Mouse (Mus musculus) kidney, postnatal 4 days (tissue): Measurements from ENCODE around the gene Atg4b.
A peak's percentile ranks its signal among the peaks of the same experiment; 100 is the strongest.

Experiments
- DNase-seq, 2 experiments: peaks; one replicate each; pipeline ENCODE4 v3.0.0; 2021; ENCODE audit warnings: mixed read lengths in 2 of 2

The Atg4b gene

GRCm38 (mm10) chr1:93751290-93751689 is at the start of gene Atg4b:
TSS of gene Atg4b (plus strand) at chr1:93751500.
- DNase-seq = no peak

DNA sequence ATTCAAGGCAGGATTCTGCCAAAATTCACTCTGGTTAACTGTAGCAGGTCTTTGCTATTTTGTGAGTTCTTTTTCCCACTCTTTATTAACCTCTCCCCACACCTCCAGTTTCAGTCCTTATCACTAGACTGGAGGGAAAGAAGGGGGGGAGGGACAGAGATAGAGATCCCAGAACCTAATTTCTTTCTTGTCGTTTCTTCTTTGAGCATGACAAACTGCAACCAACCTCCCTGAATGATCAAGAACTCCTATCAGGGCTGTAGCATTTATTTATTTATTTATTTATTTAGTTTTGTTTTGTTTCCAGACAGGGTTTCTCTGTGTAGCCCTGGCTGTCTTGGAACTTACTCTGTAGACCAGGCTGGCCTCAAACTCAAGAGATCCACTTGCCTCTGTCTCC is 49.2 kb upstream of the Atg4b start:
- no peak for DNase-seq

- DNase-seq = no peak
These were observed 47.7 kb upstream of the Atg4b start for GRCm38 (mm10) chr1:93703472-93704048.

- no peak for DNase-seq
These were observed 47.0 kb upstream of the Atg4b start for GRCm38 (mm10) chr1:93704341-93704740.

- no peak for DNase-seq
These were observed 45.9 kb upstream of the Atg4b start for GRCm38 (mm10) chr1:93705389-93705788.

- DNase-seq = no peak
These were observed 35.1 kb upstream of the Atg4b start for GRCm38 (mm10) chr1:93716166-93716565.

GRCm38 (mm10) chr1:93721557-93721956 is 29.7 kb upstream of the Atg4b start:
- DNase-seq = no peak

DNA sequence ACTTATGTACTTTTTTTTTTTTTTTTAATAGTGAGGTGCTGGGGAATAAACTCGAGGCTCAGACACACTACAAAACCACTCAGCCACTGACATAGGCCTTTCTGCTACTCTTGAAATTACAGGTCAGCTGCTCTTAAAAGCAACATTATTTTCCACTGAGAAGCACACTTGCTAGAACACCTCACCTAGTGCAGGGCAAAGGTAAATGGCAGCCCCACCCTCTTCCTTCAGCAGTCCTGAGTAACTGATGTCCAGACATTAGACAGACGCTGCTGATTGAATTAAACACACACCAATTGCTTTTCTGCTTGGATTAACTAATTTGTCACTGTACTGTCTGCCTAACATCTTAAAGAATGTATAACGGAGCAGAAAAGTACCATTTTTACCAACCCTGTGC is 26.7 kb upstream of the Atg4b start:
- DNase-seq = no peak

- no peak for DNase-seq
These were observed 25.6 kb upstream of the Atg4b start for GRCm38 (mm10) chr1:93725665-93726064.

DNA sequence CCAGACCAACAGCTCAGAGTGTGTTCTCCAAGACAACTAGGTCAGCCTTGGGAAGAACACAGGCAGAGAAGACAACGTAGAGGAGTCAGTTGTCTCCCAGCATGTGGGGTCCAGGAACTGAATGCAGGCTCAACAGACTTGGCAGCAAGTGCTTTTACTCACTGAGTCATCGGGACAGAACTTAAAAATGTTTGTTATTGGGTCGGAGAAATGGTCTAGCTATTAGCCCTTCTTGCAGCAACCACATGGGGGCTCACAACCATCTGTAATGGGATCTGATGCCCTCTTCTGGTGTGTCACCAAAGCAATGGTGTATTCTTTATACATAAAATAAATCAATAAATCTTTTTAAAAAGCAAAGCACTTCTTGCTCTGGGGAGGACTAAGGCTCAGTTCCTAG is 25.2 kb upstream of the Atg4b start:
- DNase-seq = no peak

DNA sequence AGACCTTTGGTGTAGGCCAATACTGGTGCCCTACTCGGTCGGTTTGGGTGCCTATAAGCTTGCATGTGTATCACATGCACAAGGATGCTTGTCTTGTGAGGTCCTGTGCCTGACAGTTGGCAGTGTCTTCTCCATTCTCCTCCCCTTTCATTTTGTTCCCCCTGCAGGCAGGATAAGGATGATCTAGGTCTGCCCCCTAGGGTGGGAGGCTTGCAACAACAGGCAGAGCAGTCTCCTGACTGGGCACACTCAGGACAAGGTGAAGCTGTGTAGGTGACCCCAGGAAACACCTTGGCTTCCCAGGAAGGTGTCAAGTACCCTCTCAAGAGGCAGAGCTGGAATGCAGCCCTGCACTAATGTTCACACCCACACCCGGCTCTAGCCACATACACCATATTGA is 24.3 kb upstream of the Atg4b start:
- peak; percentile 77 to 78 for DNase-seq

- DNase-seq = no peak
These were observed 20.2 kb upstream of the Atg4b start for GRCm38 (mm10) chr1:93731103-93731502.

DNA sequence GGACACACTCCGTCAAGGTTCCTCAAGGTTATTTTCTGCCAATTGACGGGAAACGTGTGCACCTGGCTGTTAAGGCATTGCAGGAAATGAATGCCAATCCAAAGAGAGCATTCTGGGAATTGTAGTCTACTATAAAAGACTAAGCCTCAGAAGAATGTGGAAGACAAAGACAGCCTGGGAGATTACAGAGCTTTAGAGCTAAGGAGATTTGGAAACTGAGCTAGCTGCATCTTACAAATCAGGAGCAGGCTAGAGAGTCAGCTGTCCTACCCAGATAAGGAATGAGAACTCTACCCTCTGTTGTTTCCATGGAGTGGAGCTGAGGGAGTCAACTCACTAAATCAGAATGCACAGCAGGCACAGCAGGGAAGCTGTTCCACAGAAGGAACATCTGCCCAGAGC is 19.4 kb upstream of the Atg4b start:
- no peak for DNase-seq

DNA sequence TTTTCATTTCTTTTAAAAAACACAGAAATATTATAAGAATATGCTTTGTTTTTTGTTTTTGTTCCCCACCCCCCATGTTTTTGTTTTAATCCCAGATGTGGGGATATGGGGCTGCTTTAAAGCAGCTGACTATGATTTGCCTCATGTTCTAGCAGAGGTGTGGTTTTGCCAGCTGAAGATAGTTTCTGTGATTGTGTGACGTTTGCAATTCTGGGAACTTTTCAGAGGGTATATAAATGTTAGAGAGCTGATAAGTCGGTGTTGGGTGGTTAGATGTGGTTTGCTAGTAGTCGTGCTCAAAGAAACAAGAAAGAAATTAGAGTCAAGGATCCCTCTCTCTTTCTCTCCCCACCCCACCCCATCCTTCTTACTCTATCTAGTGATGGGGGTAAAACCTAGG is 15.4 kb upstream of the Atg4b start:
- DNase-seq = no peak

- no peak for DNase-seq
These were observed 13.6 kb upstream of the Atg4b start for GRCm38 (mm10) chr1:93737711-93738110.

- DNase-seq = no peak
These were observed 10.6 kb upstream of the Atg4b start for GRCm38 (mm10) chr1:93740671-93741070.

GRCm38 (mm10) chr1:93741987-93742386 is 9.3 kb upstream of the Atg4b start:
- DNase-seq = no peak

GRCm38 (mm10) chr1:93742910-93743309 is 8.4 kb upstream of the Atg4b start:
- no peak for DNase-seq

GRCm38 (mm10) chr1:93746179-93746578 is 5.1 kb upstream of the Atg4b start:
- DNase-seq = no peak

DNA sequence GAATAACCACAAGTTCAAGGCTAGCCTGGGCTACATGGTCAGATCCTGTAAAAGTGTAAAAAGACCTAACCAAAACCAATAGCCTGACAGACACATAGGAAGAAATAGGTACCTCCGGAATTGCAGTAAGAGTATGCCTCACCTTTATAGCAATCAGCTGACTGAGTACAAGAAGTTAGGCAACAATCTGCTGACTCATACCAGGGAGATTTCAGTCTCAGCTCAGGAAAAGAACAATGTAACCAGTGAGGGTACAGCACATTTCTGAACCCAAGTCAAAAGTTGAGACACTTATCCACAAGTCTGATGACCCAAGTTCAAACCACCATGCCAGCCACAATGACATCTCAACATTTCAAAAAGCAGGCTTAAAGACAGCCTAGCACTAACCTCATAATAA is 2.8 kb upstream of the Atg4b start:
- DNase-seq = no peak

- peak; percentile 52 to 70 for DNase-seq
These were observed 2.7 kb downstream of the Atg4b start for GRCm38 (mm10) chr1:93753911-93754572.

GRCm38 (mm10) chr1:93754573-93755290 is 3.4 kb downstream of the Atg4b start, which contains the start of gene Thap4:
TSS of gene Thap4 (minus strand) at chr1:93754864.
- peak; percentile 94 to 97 for DNase-seq

DNA sequence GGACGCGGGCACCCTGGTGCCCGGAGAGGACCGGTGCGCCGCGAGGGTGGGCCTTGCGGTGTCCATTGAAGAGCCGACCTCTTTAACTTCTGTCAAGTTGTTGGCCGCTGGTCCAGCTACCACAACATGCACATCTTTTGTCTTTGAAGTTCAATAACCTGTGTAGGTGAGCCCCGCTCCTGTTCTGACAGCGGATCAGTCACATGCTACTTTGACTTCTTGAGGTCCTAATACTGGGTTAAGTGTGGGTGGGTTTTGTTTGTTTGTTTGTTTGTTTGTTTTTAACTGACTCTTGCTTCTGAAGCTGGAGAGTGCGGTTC is 4.0 kb downstream of the Atg4b start:
- DNase-seq = no peak

GRCm38 (mm10) chr1:93755618-93756017 is 4.3 kb downstream of the Atg4b start:
- DNase-seq = no peak
